Mouse (Mus musculus): ENCODE results near the gene Cyp2c69. TPM values are rescaled to one million over a fixed set of nuclear protein-coding genes. Genes with fewer than 3 reads are reported as not detected.
"Not testable (repeated sequence)": the region's sequence is repeated elsewhere in the genome, so short reads cannot be mapped to it uniquely, and the experiment has no call there.

Gene Cyp2c69
- not detected in 2 replicates for total RNA-seq (2014; fragmentation: Nextera tagmentation)
- not detected in 2 replicates for total RNA-seq (2017)
- not detected in 2 replicates for polyA plus RNA-seq (2012)

- ATAC-seq (ENCODE audit: extremely low read depth, insufficient number of reproducible peaks, low FRiP score, poor library complexity, severe bottlenecking); H3K9me3 ChIP-seq (replicated peaks); DNase-seq (ENCODE audit: low spot score); H3K27me3 ChIP-seq (ENCODE audit: insufficient read depth, low read length); H3K4me3 ChIP-seq (ENCODE audit: low read depth, low read length); H3K36me3 ChIP-seq (replicated peaks); H3K4me1 ChIP-seq (ENCODE audit: insufficient read depth, low read depth, low read length): not testable (repeated sequence)
These were observed at the start of gene Cyp2c69 for GRCm38 (mm10) chr19:39886699-39887098. TSS of gene Cyp2c69 (minus strand) at chr19:39886799.

GRCm38 (mm10) chr19:39935396-39935795 lies 48.8 kb upstream of the Cyp2c69 start:
- no peak overlapping the region for H3K4me3 ChIP-seq (ENCODE audit: low read depth, low read length)
- DNase-seq (ENCODE audit: low spot score) (no peak), ATAC-seq (ENCODE audit: extremely low read depth, insufficient number of reproducible peaks, low FRiP score, poor library complexity, severe bottlenecking) (no peak)
- no peaks in the 10 kb centered on the region for H3K27me3 ChIP-seq (ENCODE audit: insufficient read depth, low read length)
- H3K9me3 ChIP-seq (replicated peaks) = no peaks in the 10 kb centered on the region
- no peaks in the 10 kb centered on the region for H3K36me3 ChIP-seq (replicated peaks)
- no peaks in the 10 kb centered on the region for H3K4me1 ChIP-seq (ENCODE audit: insufficient read depth, low read depth, low read length)
- TF ChIP-seq CTCF (IDR thresholded peaks at IDR 0.05; ENCODE audit: low read depth, low read length) (no peak), POLR2AphosphoS5 (IDR thresholded peaks at IDR 0.05; ENCODE audit: insufficient replicate concordance, low read depth, low read length) (no peak), GATA1 (IDR thresholded peaks at IDR 0.05; ENCODE audit: borderline replicate concordance, low read length) (no peak), GATA2 (IDR thresholded peaks at IDR 0.05; ENCODE audit: borderline replicate concordance, low read depth, low read length) (no peak), TAL1 (conservative IDR thresholded peaks at IDR 0.05; ENCODE audit: low read depth, low read length) (no peak)

GRCm38 (mm10) chr19:39930032-39930431 lies 43.4 kb upstream of the Cyp2c69 start:
- Histone ChIP-seq H3K27me3 (ENCODE audit: insufficient read depth, low read length) (no peaks in the 10 kb centered on the region), H3K4me3 (ENCODE audit: low read depth, low read length) (no peak overlapping the region), H3K4me1 (ENCODE audit: insufficient read depth, low read depth, low read length) (no peaks in the 10 kb centered on the region), H3K9me3 (replicated peaks) (no peaks in the 10 kb centered on the region), H3K36me3 (replicated peaks) (no peaks in the 10 kb centered on the region)
- ATAC-seq (ENCODE audit: extremely low read depth, insufficient number of reproducible peaks, low FRiP score, poor library complexity, severe bottlenecking) (no peak), DNase-seq (ENCODE audit: low spot score) (no peak)
- TF ChIP-seq TAL1 (conservative IDR thresholded peaks at IDR 0.05; ENCODE audit: low read depth, low read length) = no peak
- no peak for TF ChIP-seq CTCF (IDR thresholded peaks at IDR 0.05; ENCODE audit: low read depth, low read length)
- no peak for TF ChIP-seq GATA2 (IDR thresholded peaks at IDR 0.05; ENCODE audit: borderline replicate concordance, low read depth, low read length)
- TF ChIP-seq GATA1 (IDR thresholded peaks at IDR 0.05; ENCODE audit: borderline replicate concordance, low read length) = no peak
- TF ChIP-seq POLR2AphosphoS5 (IDR thresholded peaks at IDR 0.05; ENCODE audit: insufficient replicate concordance, low read depth, low read length) = no peak

GRCm38 (mm10) chr19:39901656-39902055 lies 15.1 kb upstream of the Cyp2c69 start:
- no peaks in the 10 kb centered on the region for H3K9me3 ChIP-seq (replicated peaks)
- H3K27me3 ChIP-seq (ENCODE audit: insufficient read depth, low read length) = no peaks in the 10 kb centered on the region
- H3K4me1 ChIP-seq (ENCODE audit: insufficient read depth, low read depth, low read length) = no peaks in the 10 kb centered on the region
- DNase-seq (ENCODE audit: low spot score) (no peak), ATAC-seq (ENCODE audit: extremely low read depth, insufficient number of reproducible peaks, low FRiP score, poor library complexity, severe bottlenecking) (no peak)
- H3K4me3 ChIP-seq (ENCODE audit: low read depth, low read length) = no peak overlapping the region
- TF ChIP-seq POLR2AphosphoS5 (IDR thresholded peaks at IDR 0.05; ENCODE audit: insufficient replicate concordance, low read depth, low read length) = no peak
- no peak for TF ChIP-seq TAL1 (conservative IDR thresholded peaks at IDR 0.05; ENCODE audit: low read depth, low read length)
- TF ChIP-seq GATA2 (IDR thresholded peaks at IDR 0.05; ENCODE audit: borderline replicate concordance, low read depth, low read length) = no peak
- TF ChIP-seq CTCF (IDR thresholded peaks at IDR 0.05; ENCODE audit: low read depth, low read length) = no peak
- no peaks in the 10 kb centered on the region for H3K36me3 ChIP-seq (replicated peaks)

GRCm38 (mm10) chr19:39890079-39890478 lies 3.5 kb upstream of the Cyp2c69 start:
- not testable (repeated sequence) for DNase-seq (ENCODE audit: low spot score); H3K4me1 ChIP-seq (ENCODE audit: insufficient read depth, low read depth, low read length); ATAC-seq (ENCODE audit: extremely low read depth, insufficient number of reproducible peaks, low FRiP score, poor library complexity, severe bottlenecking)

GRCm38 (mm10) chr19:39866133-39866532 lies 20.5 kb downstream of the Cyp2c69 start:
- Histone ChIP-seq H3K27me3 (ENCODE audit: insufficient read depth, low read length) (peaks cover 4% of the 10 kb centered on the region; the same call in 1 of the 2 replicates), H3K4me1 (ENCODE audit: insufficient read depth, low read depth, low read length) (no peaks in the 10 kb centered on the region), H3K4me3 (ENCODE audit: low read depth, low read length) (no peak overlapping the region), H3K36me3 (replicated peaks) (no peaks in the 10 kb centered on the region), H3K9me3 (replicated peaks) (no peaks in the 10 kb centered on the region)
- DNase-seq (ENCODE audit: low spot score) (no peak), ATAC-seq (ENCODE audit: extremely low read depth, insufficient number of reproducible peaks, low FRiP score, poor library complexity, severe bottlenecking) (no peak)
- TF ChIP-seq TAL1 (conservative IDR thresholded peaks at IDR 0.05; ENCODE audit: low read depth, low read length) = no peak
- TF ChIP-seq POLR2AphosphoS5 (IDR thresholded peaks at IDR 0.05; ENCODE audit: insufficient replicate concordance, low read depth, low read length) = no peak
- TF ChIP-seq GATA1 (IDR thresholded peaks at IDR 0.05; ENCODE audit: borderline replicate concordance, low read length) = no peak
- TF ChIP-seq CTCF (IDR thresholded peaks at IDR 0.05; ENCODE audit: low read depth, low read length) = no peak
- TF ChIP-seq GATA2 (IDR thresholded peaks at IDR 0.05; ENCODE audit: borderline replicate concordance, low read depth, low read length) = no peak

More at GRCm38 (mm10) chr19:39890079-39890478, 3.5 kb upstream of the Cyp2c69 start:
- not testable (repeated sequence) for H3K27me3 ChIP-seq (ENCODE audit: insufficient read depth, low read length); H3K4me3 ChIP-seq (ENCODE audit: low read depth, low read length); H3K36me3 ChIP-seq (replicated peaks); H3K9me3 ChIP-seq (replicated peaks)

GRCm38 (mm10) chr19:39820931-39821330 lies 65.7 kb downstream of the Cyp2c69 start:
- not testable (repeated sequence) for H3K4me3 ChIP-seq (ENCODE audit: low read depth, low read length); H3K27me3 ChIP-seq (ENCODE audit: insufficient read depth, low read length); DNase-seq (ENCODE audit: low spot score); H3K9me3 ChIP-seq (replicated peaks); H3K4me1 ChIP-seq (ENCODE audit: insufficient read depth, low read depth, low read length); ATAC-seq (ENCODE audit: extremely low read depth, insufficient number of reproducible peaks, low FRiP score, poor library complexity, severe bottlenecking); H3K36me3 ChIP-seq (replicated peaks)

- DNase-seq (ENCODE audit: low spot score); H3K27me3 ChIP-seq (ENCODE audit: insufficient read depth, low read length); H3K9me3 ChIP-seq (replicated peaks); H3K4me3 ChIP-seq (ENCODE audit: low read depth, low read length); H3K36me3 ChIP-seq (replicated peaks); ATAC-seq (ENCODE audit: extremely low read depth, insufficient number of reproducible peaks, low FRiP score, poor library complexity, severe bottlenecking); H3K4me1 ChIP-seq (ENCODE audit: insufficient read depth, low read depth, low read length): not testable (repeated sequence)
These were observed 70.2 kb downstream of the Cyp2c69 start for GRCm38 (mm10) chr19:39816400-39816799.

- not testable (repeated sequence) for H3K4me1 ChIP-seq (ENCODE audit: insufficient read depth, low read depth, low read length); H3K4me3 ChIP-seq (ENCODE audit: low read depth, low read length); H3K9me3 ChIP-seq (replicated peaks); H3K27me3 ChIP-seq (ENCODE audit: insufficient read depth, low read length); ATAC-seq (ENCODE audit: extremely low read depth, insufficient number of reproducible peaks, low FRiP score, poor library complexity, severe bottlenecking); DNase-seq (ENCODE audit: low spot score); H3K36me3 ChIP-seq (replicated peaks)
These were observed 70.6 kb downstream of the Cyp2c69 start for GRCm38 (mm10) chr19:39815991-39816390.

GRCm38 (mm10) chr19:39812714-39813113 lies 73.9 kb downstream of the Cyp2c69 start, which contains the start of gene Cyp2c40:
TSS of gene Cyp2c40 (minus strand) at chr19:39812814.
- not testable (repeated sequence) for H3K36me3 ChIP-seq (replicated peaks); H3K9me3 ChIP-seq (replicated peaks); ATAC-seq (ENCODE audit: extremely low read depth, insufficient number of reproducible peaks, low FRiP score, poor library complexity, severe bottlenecking); DNase-seq (ENCODE audit: low spot score); H3K4me3 ChIP-seq (ENCODE audit: low read depth, low read length); H3K4me1 ChIP-seq (ENCODE audit: insufficient read depth, low read depth, low read length); H3K27me3 ChIP-seq (ENCODE audit: insufficient read depth, low read length)

Measured in G1E (cell line).